Mouse (Mus musculus) left cerebral cortex, postnatal 10 days (tissue): ENCODE measurements around the gene Tcn2. TPM values are rescaled to one million over a fixed set of nuclear protein-coding genes. Genes with fewer than 3 reads are reported as not detected.
A peak's percentile ranks its signal among the peaks of the same experiment; 100 is the strongest.
"Not testable (repeated sequence)": the region's sequence is repeated elsewhere in the genome, so short reads cannot be mapped to it uniquely, and the experiment has no call there.

ENCODE experiments used
- DNase-seq, 2 experiments: peaks; one replicate each; pipeline ENCODE4 v3.0.0; 2021 to 2022; ENCODE audit warnings: low spot score in 2 of 2, mixed read lengths in 1 of 2; ENCODE audit errors: extremely low spot score in 1 of 2
- intact Hi-C: fragments of 180-260 bp; cut with DNase I; formaldehyde crosslinking; loops from one replicate; pipeline ENCODE4 v1.15.1; 2025
- total RNA-seq, 2 experiments: library from RNA; stranded (reverse); gene quantifications; 2 replicates each; pipeline ENCODE4 v1.2.3; 2021

Gene Tcn2
- total RNA-seq, 2 experiments from 2014 or later = 13.0 to 14.5 TPM

GRCm38 (mm10) chr11:3935135-3935534 is 3.2 kb upstream of the Tcn2 start:
- intact Hi-C loops = no loop called here
- no peak for DNase-seq

GRCm38 (mm10) chr11:3933756-3934285 is 1.9 kb upstream of the Tcn2 start:
- intact Hi-C loops = no loop called here
- no peak for DNase-seq

GRCm38 (mm10) chr11:3930931-3931330 is 1.0 kb downstream of the Tcn2 start:
- intact Hi-C loops = no loop called here
- DNase-seq = no peak

- intact Hi-C loops = no loop called here
- no peak for DNase-seq
Observed at GRCm38 (mm10) chr11:3930019-3930418, 1.9 kb downstream of the Tcn2 start.

- intact Hi-C loops = no loop called here
- DNase-seq = no peak
Observed at GRCm38 (mm10) chr11:3925916-3926315, 6.0 kb downstream of the Tcn2 start.

- no peak for DNase-seq
- intact Hi-C loops = no loop called here
Observed at GRCm38 (mm10) chr11:3922731-3923130, 9.2 kb downstream of the Tcn2 start.

GRCm38 (mm10) chr11:3922115-3922514 is 9.8 kb downstream of the Tcn2 start:
- intact Hi-C loops = no loop called here
- no peak for DNase-seq

GRCm38 (mm10) chr11:3921281-3921850 is 10.6 kb downstream of the Tcn2 start:
- peak; percentile 36 to 55 for DNase-seq
- intact Hi-C loops = no loop called here

GRCm38 (mm10) chr11:3920476-3920875 is 11.5 kb downstream of the Tcn2 start:
- DNase-seq = no peak
- intact Hi-C loops = no loop called here

- no peak for DNase-seq
- intact Hi-C loops = loop anchor here (10.0 kb wide), 2 partner anchors 224 to 384 kb away; no protein-coding TSS in a partner anchor
Observed at GRCm38 (mm10) chr11:3918738-3919137, 13.2 kb downstream of the Tcn2 start.

GRCm38 (mm10) chr11:3914109-3914840 is 17.7 kb downstream of the Tcn2 start, which contains the start of gene Slc35e4:
Gene Slc35e4 (minus strand): TSS chr11:3914664.
- DNase-seq = peak; percentile 67 to 84
- intact Hi-C loops = loop anchor here (5.0 to 10.0 kb wide), 3 partner anchors 107 to 379 kb away; no protein-coding TSS in a partner anchor

GRCm38 (mm10) chr11:3913316-3914108 is 18.4 kb downstream of the Tcn2 start:
- intact Hi-C loops = loop anchor here (5.0 to 10.0 kb wide), 3 partner anchors 106 to 379 kb away; no protein-coding TSS in a partner anchor
- peak; percentile 91 to 96 for DNase-seq

- DNase-seq = peak in 1 of 2 experiments; percentile 66
- intact Hi-C loops = loop anchor here (5.0 to 10.0 kb wide), 3 partner anchors 106 to 378 kb away; no protein-coding TSS in a partner anchor
Observed at GRCm38 (mm10) chr11:3912875-3913271, 19.1 kb downstream of the Tcn2 start.

GRCm38 (mm10) chr11:3912100-3912874 is 19.7 kb downstream of the Tcn2 start:
- intact Hi-C loops = loop anchor here (5.0 to 10.0 kb wide), 3 partner anchors 105 to 377 kb away; no protein-coding TSS in a partner anchor
- DNase-seq = peak; percentile 54 to 55

- intact Hi-C loops = loop anchor here (5.0 to 10.0 kb wide), 3 partner anchors 104 to 377 kb away; no protein-coding TSS in a partner anchor
- not testable (repeated sequence) for DNase-seq
Observed at GRCm38 (mm10) chr11:3911440-3911839, 20.5 kb downstream of the Tcn2 start.

GRCm38 (mm10) chr11:3910513-3911310 is 21.2 kb downstream of the Tcn2 start:
- no peak for DNase-seq
- intact Hi-C loops = loop anchor here (5.0 to 10.0 kb wide), 3 partner anchors 103 to 376 kb away; no protein-coding TSS in a partner anchor

GRCm38 (mm10) chr11:3909236-3909635 is 22.7 kb downstream of the Tcn2 start:
- intact Hi-C loops = no loop called here
- no peak for DNase-seq
